Mouse (Mus musculus) 416B (cell line): ENCODE measurements at regions not wholly inside any gene's neighbourhood (a gene's known extent, or its start where the extent isn't known, plus 50 kb on each side); places are given as distances from the start of the nearest gene placed in this dataset.

Source experiments
- DNase-seq: peaks from one replicate; pipeline ENCODE4 v3.0.0; 2011; ENCODE audit warnings: low read depth

DNA sequence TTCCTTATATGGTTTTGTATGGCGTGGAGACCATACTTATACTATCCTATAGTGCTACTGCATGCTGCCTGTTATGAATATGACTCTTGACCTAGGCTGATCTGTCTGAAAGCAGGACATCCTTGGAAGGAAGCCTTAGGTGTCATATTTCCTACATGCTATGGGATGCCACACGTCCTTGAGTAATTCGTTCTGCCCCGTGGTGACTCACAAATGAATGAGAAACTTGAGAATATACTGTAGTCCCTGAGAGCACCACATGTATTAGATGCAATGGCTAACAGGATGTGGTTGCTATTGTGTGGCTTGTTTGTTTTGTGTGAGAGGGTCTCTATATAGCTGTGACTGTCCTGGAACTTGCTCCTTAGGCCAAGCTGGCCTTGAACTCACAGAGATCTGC lies 57.2 kb upstream of the Adgrg6 start:
- peak; percentile 92 for DNase-seq

DNA sequence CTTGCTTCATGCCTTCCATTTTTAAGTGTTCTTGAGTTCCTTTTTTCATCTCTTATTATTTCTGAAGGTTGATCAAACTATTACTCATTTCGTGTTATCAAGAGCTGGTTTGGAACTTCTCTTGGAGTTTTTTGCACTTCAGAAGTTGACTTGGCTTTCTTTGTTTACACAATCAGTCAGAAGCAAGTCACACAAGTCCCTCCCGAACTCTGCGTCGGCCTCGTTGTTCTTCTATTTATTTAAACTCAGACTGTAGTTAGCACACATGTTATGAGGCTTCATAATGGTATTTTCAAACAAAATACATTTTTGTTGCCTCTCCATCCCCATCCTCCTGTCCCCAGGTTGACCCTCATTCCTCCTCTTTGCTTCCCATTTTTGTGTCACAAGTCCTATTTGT lies 55.6 kb upstream of the Adgrg6 start:
- no peak for DNase-seq

GRCm38 (mm10) chr10:14600056-14600455 lies 54.6 kb upstream of the Adgrg6 start:
- no peak for DNase-seq
